Mouse (Mus musculus): ENCODE measurements around the gene Scn2b. TPM values are rescaled to one million over a fixed set of nuclear protein-coding genes. Genes with fewer than 3 reads are reported as not detected.

The Scn2b gene
- polyA plus RNA-seq, 1 experiment: 0.83 TPM

- Histone ChIP-seq H3K4me3 (ENCODE audit: insufficient read depth, low read length) (no peak overlapping the region), H3K4me1 (ENCODE audit: control insufficient read depth, insufficient read depth, low read length) (no peaks in the 10 kb centered on the region), H3K27ac (ENCODE audit: insufficient read depth, low read length) (no peak overlapping the region)
- no peak for TF ChIP-seq POLR2A (IDR thresholded peaks at IDR 0.05; ENCODE audit: low read depth, low read length)
- TF ChIP-seq CTCF (IDR thresholded peaks at IDR 0.05; ENCODE audit: borderline replicate concordance, insufficient read depth, low read length): no peak
Observed at GRCm38 (mm10) chr9:45118552-45118951, 970 bp downstream of the Scn2b start.

- H3K4me1 ChIP-seq (ENCODE audit: control insufficient read depth, insufficient read depth, low read length): no peaks in the 10 kb centered on the region
- TF ChIP-seq POLR2A (IDR thresholded peaks at IDR 0.05; ENCODE audit: low read depth, low read length): no peak
- no peak for TF ChIP-seq CTCF (IDR thresholded peaks at IDR 0.05; ENCODE audit: borderline replicate concordance, insufficient read depth, low read length)
- no peak overlapping the region for H3K27ac ChIP-seq (ENCODE audit: insufficient read depth, low read length)
- H3K4me3 ChIP-seq (ENCODE audit: insufficient read depth, low read length): no peak overlapping the region
Observed at GRCm38 (mm10) chr9:45119316-45119953, 1.9 kb downstream of the Scn2b start.

GRCm38 (mm10) chr9:45119954-45120530 is 2.5 kb downstream of the Scn2b start:
- H3K4me1 ChIP-seq (ENCODE audit: control insufficient read depth, insufficient read depth, low read length): no peaks in the 10 kb centered on the region
- no peak for TF ChIP-seq CTCF (IDR thresholded peaks at IDR 0.05; ENCODE audit: borderline replicate concordance, insufficient read depth, low read length)
- TF ChIP-seq POLR2A (IDR thresholded peaks at IDR 0.05; ENCODE audit: low read depth, low read length): no peak
- no peak overlapping the region for H3K27ac ChIP-seq (ENCODE audit: insufficient read depth, low read length)
- H3K4me3 ChIP-seq (ENCODE audit: insufficient read depth, low read length): no peak overlapping the region

- Histone ChIP-seq H3K4me1 (ENCODE audit: control insufficient read depth, insufficient read depth, low read length) (no peaks in the 10 kb centered on the region), H3K27ac (ENCODE audit: insufficient read depth, low read length) (no peak overlapping the region), H3K4me3 (ENCODE audit: insufficient read depth, low read length) (no peak overlapping the region)
- TF ChIP-seq CTCF (IDR thresholded peaks at IDR 0.05; ENCODE audit: borderline replicate concordance, insufficient read depth, low read length) (no peak), POLR2A (IDR thresholded peaks at IDR 0.05; ENCODE audit: low read depth, low read length) (no peak)
Observed at GRCm38 (mm10) chr9:45120567-45120966, 3.0 kb downstream of the Scn2b start.

GRCm38 (mm10) chr9:45121001-45121400 is 3.4 kb downstream of the Scn2b start:
- H3K4me1 ChIP-seq (ENCODE audit: control insufficient read depth, insufficient read depth, low read length): no peaks in the 10 kb centered on the region
- TF ChIP-seq CTCF (IDR thresholded peaks at IDR 0.05; ENCODE audit: borderline replicate concordance, insufficient read depth, low read length): no peak
- no peak for TF ChIP-seq POLR2A (IDR thresholded peaks at IDR 0.05; ENCODE audit: low read depth, low read length)
- no peak overlapping the region for H3K27ac ChIP-seq (ENCODE audit: insufficient read depth, low read length)
- no peak overlapping the region for H3K4me3 ChIP-seq (ENCODE audit: insufficient read depth, low read length)

- no peaks in the 10 kb centered on the region for H3K4me1 ChIP-seq (ENCODE audit: control insufficient read depth, insufficient read depth, low read length)
- peak; percentile 97 for TF ChIP-seq CTCF (IDR thresholded peaks at IDR 0.05; ENCODE audit: borderline replicate concordance, insufficient read depth, low read length)
- no peak for TF ChIP-seq POLR2A (IDR thresholded peaks at IDR 0.05; ENCODE audit: low read depth, low read length)
- no peak overlapping the region for H3K27ac ChIP-seq (ENCODE audit: insufficient read depth, low read length)
- H3K4me3 ChIP-seq (ENCODE audit: insufficient read depth, low read length): no peak overlapping the region
Observed at GRCm38 (mm10) chr9:45121769-45122168, 4.2 kb downstream of the Scn2b start.

GRCm38 (mm10) chr9:45122209-45122761 is 4.7 kb downstream of the Scn2b start:
- H3K4me1 ChIP-seq (ENCODE audit: control insufficient read depth, insufficient read depth, low read length): no peaks in the 10 kb centered on the region
- no peak overlapping the region for H3K4me3 ChIP-seq (ENCODE audit: insufficient read depth, low read length)
- no peak overlapping the region for H3K27ac ChIP-seq (ENCODE audit: insufficient read depth, low read length)
- no peak for TF ChIP-seq POLR2A (IDR thresholded peaks at IDR 0.05; ENCODE audit: low read depth, low read length)
- TF ChIP-seq CTCF (IDR thresholded peaks at IDR 0.05; ENCODE audit: borderline replicate concordance, insufficient read depth, low read length): no peak

GRCm38 (mm10) chr9:45125211-45125610 is 7.6 kb downstream of the Scn2b start:
- Histone ChIP-seq H3K4me1 (ENCODE audit: control insufficient read depth, insufficient read depth, low read length) (no peaks in the 10 kb centered on the region), H3K27ac (ENCODE audit: insufficient read depth, low read length) (no peak overlapping the region), H3K4me3 (ENCODE audit: insufficient read depth, low read length) (no peak overlapping the region)
- TF ChIP-seq POLR2A (IDR thresholded peaks at IDR 0.05; ENCODE audit: low read depth, low read length) (no peak), CTCF (IDR thresholded peaks at IDR 0.05; ENCODE audit: borderline replicate concordance, insufficient read depth, low read length) (no peak)

- H3K27ac ChIP-seq (ENCODE audit: insufficient read depth, low read length): no peak overlapping the region
- H3K4me1 ChIP-seq (ENCODE audit: control insufficient read depth, insufficient read depth, low read length): no peaks in the 10 kb centered on the region
- H3K4me3 ChIP-seq (ENCODE audit: insufficient read depth, low read length): no peak overlapping the region
- TF ChIP-seq POLR2A (IDR thresholded peaks at IDR 0.05; ENCODE audit: low read depth, low read length) (no peak), CTCF (IDR thresholded peaks at IDR 0.05; ENCODE audit: borderline replicate concordance, insufficient read depth, low read length) (no peak)
Observed at GRCm38 (mm10) chr9:45126941-45127340, 9.4 kb downstream of the Scn2b start.

GRCm38 (mm10) chr9:45130119-45130518 is 12.5 kb downstream of the Scn2b start:
- H3K27ac ChIP-seq (ENCODE audit: insufficient read depth, low read length): no peak overlapping the region
- H3K4me1 ChIP-seq (ENCODE audit: control insufficient read depth, insufficient read depth, low read length): no peaks in the 10 kb centered on the region
- no peak overlapping the region for H3K4me3 ChIP-seq (ENCODE audit: insufficient read depth, low read length)
- TF ChIP-seq CTCF (IDR thresholded peaks at IDR 0.05; ENCODE audit: borderline replicate concordance, insufficient read depth, low read length) (no peak), POLR2A (IDR thresholded peaks at IDR 0.05; ENCODE audit: low read depth, low read length) (no peak)
